Mouse (Mus musculus) monocyte, adult 59 days (primary cell): ENCODE results near the gene Rsg1. TPM values are rescaled to one million over a fixed set of nuclear protein-coding genes. Genes with fewer than 3 reads are reported as not detected.

ENCODE experiments used
- total RNA-seq, 2 experiments: library from RNA; stranded (reverse); gene quantifications; one replicate each; pipeline ENCODE4 v1.2.4; 2023

The Rsg1 gene
- total RNA-seq, result under 1 TPM; 0.46 to 0.68 TPM

DNA sequence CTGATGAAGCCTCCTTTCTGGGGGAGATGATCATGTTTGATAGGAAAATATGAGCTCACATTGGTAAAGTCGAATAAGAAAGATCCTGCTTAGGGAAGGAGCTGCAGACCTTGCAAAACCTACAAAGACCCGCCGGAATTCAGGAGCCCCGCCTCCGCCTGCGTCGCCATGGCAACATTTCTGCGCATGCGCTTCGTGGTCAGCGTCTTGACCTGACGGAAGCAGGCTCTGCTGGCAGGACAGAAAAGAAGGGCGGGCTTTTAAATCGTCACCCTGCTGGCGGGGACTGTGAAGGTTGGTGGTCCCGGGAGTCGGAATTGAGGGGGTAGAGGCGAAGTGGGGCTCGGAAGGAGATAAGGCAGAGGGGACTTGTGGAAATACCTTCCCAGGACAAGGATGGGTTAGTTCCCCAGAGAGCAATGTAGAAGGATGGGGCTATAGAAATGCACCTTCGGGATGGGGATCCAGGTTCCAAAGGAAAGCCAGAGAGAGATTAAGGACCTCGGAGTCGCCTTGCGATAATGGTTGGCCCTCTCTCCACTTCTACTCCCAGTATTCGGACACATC is at the start of gene Rsg1:
Gene Rsg1 (plus strand): TSS at position 187 of the 567 bp plus-strand sequence.

DNA sequence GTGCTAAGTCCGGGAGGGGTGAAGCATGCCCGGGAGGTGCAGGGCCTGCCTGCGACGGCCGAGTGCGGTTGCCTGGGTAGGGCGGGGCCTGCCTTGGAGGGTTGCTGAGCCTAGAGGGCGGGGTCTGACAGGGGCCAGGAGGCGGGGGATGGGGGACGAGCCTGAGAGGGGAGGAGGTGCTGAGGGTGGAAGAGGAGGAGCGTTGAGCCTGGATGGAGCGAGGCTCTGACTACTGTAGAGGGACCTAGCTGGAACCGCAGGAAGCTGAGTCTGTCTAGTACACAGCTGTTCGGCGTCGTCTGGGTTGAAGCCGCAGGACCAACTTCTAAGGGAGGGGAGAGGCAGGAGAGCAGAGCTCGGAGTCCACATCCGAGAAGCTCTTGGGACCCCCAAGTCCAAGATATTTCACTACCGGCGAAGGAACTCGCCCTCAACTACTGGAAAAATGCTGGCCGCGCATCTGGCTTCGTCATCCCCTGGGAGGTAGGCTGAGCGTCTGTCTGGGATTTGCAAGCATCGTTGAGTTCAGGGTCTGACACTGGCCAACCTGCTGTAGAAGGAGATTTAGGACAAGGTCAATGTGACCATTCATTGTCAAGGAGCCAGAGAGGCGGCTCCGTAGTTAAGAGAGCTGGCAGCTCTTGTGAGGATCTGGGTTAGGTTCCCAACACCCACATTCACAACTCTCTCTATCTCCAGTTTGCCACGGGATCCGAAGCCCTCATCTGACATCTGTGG is 25.8 kb downstream of the Rsg1 start, which contains the start of gene Arhgef19:
Gene Arhgef19 (plus strand): TSS at position 112 of the 738 bp plus-strand sequence.

Other genes starting within 250 kb of the Rsg1 start
- gene Atp13a2, start 227.1 kb upstream of the Rsg1 start, total RNA-seq, result 100 to 1,000 TPM; 171 to 207 TPM
- under 1 TPM in 1 of 2 experiments, not detected in 1; 0.82 TPM for gene Mfap2, start 203.5 kb upstream of the Rsg1 start, total RNA-seq
- gene Crocc, start 153.4 kb upstream of the Rsg1 start, total RNA-seq, result 10 to 100 TPM in 1 of 2 experiments, 1 to 10 TPM in 1; 9.9 to 11.1 TPM
- 100 to 1,000 TPM; 122 to 140 TPM for gene Necap2, start 135.6 kb upstream of the Rsg1 start, total RNA-seq
- gene Spata21, start 125.6 kb upstream of the Rsg1 start, total RNA-seq, result not detected
- gene Szrd1, start 74.2 kb upstream of the Rsg1 start, total RNA-seq, result 100 to 1,000 TPM; 132 to 139 TPM
- 10 to 100 TPM; 20.6 to 23.6 TPM for gene Fbxo42, start 66.0 kb upstream of the Rsg1 start, total RNA-seq
- 1 to 10 TPM in 1 of 2 experiments, not detected in 1; 1.2 TPM for gene Arhgef19, start 25.5 kb downstream of the Rsg1 start, total RNA-seq
- gene Epha2, start 87.3 kb downstream of the Rsg1 start, total RNA-seq, result 1 to 10 TPM; 1.3 to 4.7 TPM
- gene Fam131c, start 154.3 kb downstream of the Rsg1 start, total RNA-seq, result not detected
- gene Clcnka, start 184.8 kb downstream of the Rsg1 start, total RNA-seq, result not detected
- not detected for gene Clcnkb, start 202.1 kb downstream of the Rsg1 start, total RNA-seq
- not detected for gene Hspb7, start 206.8 kb downstream of the Rsg1 start, total RNA-seq
- gene Srarp, start 222.1 kb downstream of the Rsg1 start, total RNA-seq, result not detected
- gene Zbtb17, start 230.7 kb downstream of the Rsg1 start, total RNA-seq, result 10 to 100 TPM; 30.7 to 32.9 TPM